Mouse (Mus musculus): Measurements from ENCODE around the gene Mbd4. TPM values are rescaled to one million over a fixed set of nuclear protein-coding genes. Genes with fewer than 3 reads are reported as not detected.
"Not testable (repeated sequence)": the region's sequence is repeated elsewhere in the genome, so short reads cannot be mapped to it uniquely, and the experiment has no call there.

Gene Mbd4
- polyA plus RNA-seq, 1 experiment from 2014 or later = 32.5 TPM

GRCm38 (mm10) chr6:115877239-115877638, 24.1 kb upstream of the Mbd4 start:
- Histone ChIP-seq H3K36me3 (ENCODE audit: control insufficient read depth, insufficient read depth, low read length) (no peaks in the 10 kb centered on the region), H3K9me3 (ENCODE audit: control insufficient read depth, low read length) (no peaks in the 10 kb centered on the region), H3K9ac (ENCODE audit: low read length) (no peak overlapping the region), H3K4me3 (ENCODE audit: low read depth, low read length) (no peak overlapping the region), H3K27me3 (ENCODE audit: control insufficient read depth, insufficient read depth, low read length) (no peaks in the 10 kb centered on the region), H3K4me1 (ENCODE audit: control insufficient read depth, insufficient read depth, low read length) (no peaks in the 10 kb centered on the region), H3K27ac (replicated peaks; ENCODE audit: low read depth, low read length) (no peak overlapping the region), H3K4me2 (ENCODE audit: low read depth, severe bottlenecking) (no peak overlapping the region)
- WGBS = 92% methylated on average over 2 of the region's 2 CpGs
- no peak for ATAC-seq (ENCODE audit: insufficient number of reproducible peaks, low FRiP score, low TSS enrichment, low read depth)
- no peak for DNase-seq (ENCODE audit: low spot score)

GRCm38 (mm10) chr6:115871318-115871717, 18.1 kb upstream of the Mbd4 start:
- not testable (repeated sequence) for H3K4me1 ChIP-seq (ENCODE audit: control insufficient read depth, insufficient read depth, low read length); H3K36me3 ChIP-seq (ENCODE audit: control insufficient read depth, insufficient read depth, low read length); H3K27me3 ChIP-seq (ENCODE audit: control insufficient read depth, insufficient read depth, low read length); DNase-seq (ENCODE audit: low spot score); H3K9ac ChIP-seq (ENCODE audit: low read length); H3K4me2 ChIP-seq (ENCODE audit: low read depth, severe bottlenecking); ATAC-seq (ENCODE audit: insufficient number of reproducible peaks, low FRiP score, low TSS enrichment, low read depth); H3K4me3 ChIP-seq (ENCODE audit: low read depth, low read length); H3K27ac ChIP-seq (replicated peaks; ENCODE audit: low read depth, low read length); H3K9me3 ChIP-seq (ENCODE audit: control insufficient read depth, low read length)
- no CpG with 5 or more reads among the region's 3 CpGs for WGBS

GRCm38 (mm10) chr6:115867157-115867556, 14.0 kb upstream of the Mbd4 start:
- H3K4me1 ChIP-seq (ENCODE audit: control insufficient read depth, insufficient read depth, low read length); H3K4me3 ChIP-seq (ENCODE audit: low read depth, low read length); H3K9me3 ChIP-seq (ENCODE audit: control insufficient read depth, low read length); DNase-seq (ENCODE audit: low spot score); H3K27me3 ChIP-seq (ENCODE audit: control insufficient read depth, insufficient read depth, low read length); H3K27ac ChIP-seq (replicated peaks; ENCODE audit: low read depth, low read length); H3K36me3 ChIP-seq (ENCODE audit: control insufficient read depth, insufficient read depth, low read length); H3K9ac ChIP-seq (ENCODE audit: low read length); ATAC-seq (ENCODE audit: insufficient number of reproducible peaks, low FRiP score, low TSS enrichment, low read depth); H3K4me2 ChIP-seq (ENCODE audit: low read depth, severe bottlenecking): not testable (repeated sequence)
- no CpG with 5 or more reads among the region's 3 CpGs for WGBS

GRCm38 (mm10) chr6:115865246-115865645, 12.1 kb upstream of the Mbd4 start:
- Histone ChIP-seq H3K9ac (ENCODE audit: low read length) (no peak overlapping the region), H3K4me3 (ENCODE audit: low read depth, low read length) (no peak overlapping the region), H3K4me2 (ENCODE audit: low read depth, severe bottlenecking) (no peak overlapping the region), H3K36me3 (ENCODE audit: control insufficient read depth, insufficient read depth, low read length) (no peaks in the 10 kb centered on the region), H3K27me3 (ENCODE audit: control insufficient read depth, insufficient read depth, low read length) (no peaks in the 10 kb centered on the region), H3K9me3 (ENCODE audit: control insufficient read depth, low read length) (no peaks in the 10 kb centered on the region), H3K27ac (replicated peaks; ENCODE audit: low read depth, low read length) (no peak overlapping the region), H3K4me1 (ENCODE audit: control insufficient read depth, insufficient read depth, low read length) (no peaks in the 10 kb centered on the region; the same call in 1 of the 2 replicates)
- DNase-seq (ENCODE audit: low spot score) (no peak), ATAC-seq (ENCODE audit: insufficient number of reproducible peaks, low FRiP score, low TSS enrichment, low read depth) (no peak)
- WGBS = 95% methylated on average over 4 of the region's 4 CpGs

GRCm38 (mm10) chr6:115863340-115863841, 10.2 kb upstream of the Mbd4 start:
- Histone ChIP-seq H3K4me1 (ENCODE audit: control insufficient read depth, insufficient read depth, low read length) (no peaks in the 10 kb centered on the region; the same call in 1 of the 2 replicates), H3K9me3 (ENCODE audit: control insufficient read depth, low read length) (no peaks in the 10 kb centered on the region), H3K27me3 (ENCODE audit: control insufficient read depth, insufficient read depth, low read length) (no peaks in the 10 kb centered on the region), H3K36me3 (ENCODE audit: control insufficient read depth, insufficient read depth, low read length) (no peaks in the 10 kb centered on the region), H3K9ac (ENCODE audit: low read length) (no peak overlapping the region), H3K4me3 (ENCODE audit: low read depth, low read length) (no peak overlapping the region), H3K4me2 (ENCODE audit: low read depth, severe bottlenecking) (no peak overlapping the region), H3K27ac (replicated peaks; ENCODE audit: low read depth, low read length) (no peak overlapping the region)
- DNase-seq (ENCODE audit: low spot score) (no peak), ATAC-seq (ENCODE audit: insufficient number of reproducible peaks, low FRiP score, low TSS enrichment, low read depth) (no peak)
- WGBS = 58% methylated on average over 7 of the region's 7 CpGs

GRCm38 (mm10) chr6:115860027-115860556, 6.9 kb upstream of the Mbd4 start:
- H3K4me1 ChIP-seq (ENCODE audit: control insufficient read depth, insufficient read depth, low read length) = no peaks in the 10 kb centered on the region; the same call in 1 of the 2 replicates
- no peaks in the 10 kb centered on the region for H3K36me3 ChIP-seq (ENCODE audit: control insufficient read depth, insufficient read depth, low read length)
- H3K9me3 ChIP-seq (ENCODE audit: control insufficient read depth, low read length) = no peaks in the 10 kb centered on the region
- 88% methylated on average over 7 of the region's 7 CpGs for WGBS
- no peak overlapping the region for H3K4me3 ChIP-seq (ENCODE audit: low read depth, low read length)
- DNase-seq (ENCODE audit: low spot score) = no peak
- H3K9ac ChIP-seq (ENCODE audit: low read length) = no peak overlapping the region
- no peak overlapping the region for H3K27ac ChIP-seq (replicated peaks; ENCODE audit: low read depth, low read length)
- H3K4me2 ChIP-seq (ENCODE audit: low read depth, severe bottlenecking) = no peak overlapping the region
- no peaks in the 10 kb centered on the region for H3K27me3 ChIP-seq (ENCODE audit: control insufficient read depth, insufficient read depth, low read length)
- ATAC-seq (ENCODE audit: insufficient number of reproducible peaks, low FRiP score, low TSS enrichment, low read depth) = no peak

- DNase-seq (ENCODE audit: low spot score) (no peak), ATAC-seq (ENCODE audit: insufficient number of reproducible peaks, low FRiP score, low TSS enrichment, low read depth) (no peak)
- no peaks in the 10 kb centered on the region for H3K36me3 ChIP-seq (ENCODE audit: control insufficient read depth, insufficient read depth, low read length)
- no peaks in the 10 kb centered on the region for H3K9me3 ChIP-seq (ENCODE audit: control insufficient read depth, low read length)
- no peak overlapping the region for H3K4me2 ChIP-seq (ENCODE audit: low read depth, severe bottlenecking)
- no peaks in the 10 kb centered on the region for H3K27me3 ChIP-seq (ENCODE audit: control insufficient read depth, insufficient read depth, low read length)
- 67% methylated on average over 4 of the region's 4 CpGs for WGBS
- no peak overlapping the region for H3K4me3 ChIP-seq (ENCODE audit: low read depth, low read length)
- no peaks in the 10 kb centered on the region; the same call in 1 of the 2 replicates for H3K4me1 ChIP-seq (ENCODE audit: control insufficient read depth, insufficient read depth, low read length)
- H3K27ac ChIP-seq (replicated peaks; ENCODE audit: low read depth, low read length) = no peak overlapping the region
- no peak overlapping the region for H3K9ac ChIP-seq (ENCODE audit: low read length)
Observed at GRCm38 (mm10) chr6:115859258-115859657, 6.1 kb upstream of the Mbd4 start.

- H3K9ac ChIP-seq (ENCODE audit: low read length) = no peak overlapping the region
- H3K4me2 ChIP-seq (ENCODE audit: low read depth, severe bottlenecking) = no peak overlapping the region
- no peaks in the 10 kb centered on the region for H3K9me3 ChIP-seq (ENCODE audit: control insufficient read depth, low read length)
- no peak overlapping the region for H3K4me3 ChIP-seq (ENCODE audit: low read depth, low read length)
- H3K27me3 ChIP-seq (ENCODE audit: control insufficient read depth, insufficient read depth, low read length) = no peaks in the 10 kb centered on the region
- H3K27ac ChIP-seq (replicated peaks; ENCODE audit: low read depth, low read length) = no peak overlapping the region
- no peaks in the 10 kb centered on the region for H3K36me3 ChIP-seq (ENCODE audit: control insufficient read depth, insufficient read depth, low read length)
- ATAC-seq (ENCODE audit: insufficient number of reproducible peaks, low FRiP score, low TSS enrichment, low read depth) (no peak), DNase-seq (ENCODE audit: low spot score) (no peak)
- no peaks in the 10 kb centered on the region for H3K4me1 ChIP-seq (ENCODE audit: control insufficient read depth, insufficient read depth, low read length)
- WGBS = 78% methylated on average over 4 of the region's 4 CpGs
Observed at GRCm38 (mm10) chr6:115856361-115856745, 3.2 kb upstream of the Mbd4 start.
